Mouse (Mus musculus) ES-Bruce4 (cell line): ENCODE measurements at regions not wholly inside any gene's neighbourhood (a gene's known extent, or its start where the extent isn't known, plus 50 kb on each side); places are given as distances from the start of the nearest gene placed in this dataset.

Experiments used
- CTCF ChIP-seq: IDR thresholded peaks from one replicate; pipeline ENCODE4 v1.8.1; 2011; ENCODE audit warnings: low read depth, low read length
- EP300 ChIP-seq: IDR thresholded peaks from 2 replicates; pipeline ENCODE4 v1.6.1; 2011; ENCODE audit warnings: low read depth, low read length; ENCODE audit not compliant: insufficient read depth
- POLR2A ChIP-seq: IDR thresholded peaks from one replicate; pipeline ENCODE4 v1.8.1; 2011; ENCODE audit warnings: low read length; ENCODE audit not compliant: insufficient read depth

DNA sequence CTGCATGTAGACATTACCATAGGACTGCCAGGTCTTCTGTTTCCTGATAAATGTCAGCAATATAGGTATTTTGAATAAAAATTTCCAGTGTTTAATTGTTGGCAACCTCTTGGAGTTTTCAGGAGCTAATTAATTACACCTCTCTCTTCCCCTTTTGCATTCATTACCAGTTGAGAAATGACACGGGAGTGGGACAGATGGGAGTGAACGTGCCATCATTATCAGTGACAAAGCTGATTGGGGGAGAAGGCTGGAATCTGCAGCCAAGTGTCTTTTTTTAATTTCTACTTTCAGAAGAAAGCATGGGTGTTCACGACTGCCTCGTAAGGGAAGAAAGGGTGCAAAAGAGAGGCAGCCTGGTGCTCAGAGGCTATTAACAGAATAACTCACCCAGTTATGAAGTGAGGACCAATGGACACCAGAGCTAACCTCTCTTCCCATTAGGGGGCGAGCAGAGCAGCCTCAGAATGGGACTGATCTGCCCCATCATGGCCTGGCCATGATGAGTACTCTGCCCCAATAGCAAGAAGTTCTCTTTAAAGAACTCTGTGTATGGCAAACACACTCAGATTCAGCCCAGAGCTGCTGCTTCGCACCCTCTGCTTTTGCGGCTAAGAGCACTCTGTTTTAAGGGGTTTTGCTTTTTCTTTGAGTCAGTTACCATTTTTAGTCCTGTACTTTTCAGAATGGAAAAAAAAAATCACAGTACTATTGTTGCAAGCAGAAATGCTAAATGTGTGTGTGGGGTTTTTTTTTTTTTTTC, 55.1 kb upstream of the Spdl1 start:
- TF ChIP-seq CTCF (no peak), POLR2A (no peak), EP300 (no peak)
